Mouse (Mus musculus): ENCODE measurements around the gene Pdpk1.

Pdpk1 gene

DNA sequence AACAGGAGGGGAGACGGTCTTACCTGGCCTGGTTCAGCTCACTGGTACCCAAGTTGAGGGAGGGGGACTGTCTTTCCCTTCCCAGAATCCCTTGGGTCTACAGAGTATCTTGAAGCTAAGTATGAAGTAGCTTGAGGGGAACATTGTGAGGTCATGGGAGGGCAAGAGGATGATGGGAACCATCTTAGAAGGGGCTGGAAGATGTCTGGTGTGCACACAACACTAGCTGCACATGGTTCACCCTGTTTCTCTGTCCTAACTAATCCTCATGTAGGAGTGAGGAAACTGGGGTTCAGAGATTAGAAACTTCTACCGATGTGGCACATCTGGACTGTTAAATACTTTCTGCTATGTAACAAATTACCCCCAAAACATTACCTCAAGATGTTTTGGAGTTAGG, at the start of gene Pdpk1:
Gene Pdpk1 (minus strand): TSS at position 101 of the 400 bp plus-strand sequence.
- no peak for DNase-seq

DNA sequence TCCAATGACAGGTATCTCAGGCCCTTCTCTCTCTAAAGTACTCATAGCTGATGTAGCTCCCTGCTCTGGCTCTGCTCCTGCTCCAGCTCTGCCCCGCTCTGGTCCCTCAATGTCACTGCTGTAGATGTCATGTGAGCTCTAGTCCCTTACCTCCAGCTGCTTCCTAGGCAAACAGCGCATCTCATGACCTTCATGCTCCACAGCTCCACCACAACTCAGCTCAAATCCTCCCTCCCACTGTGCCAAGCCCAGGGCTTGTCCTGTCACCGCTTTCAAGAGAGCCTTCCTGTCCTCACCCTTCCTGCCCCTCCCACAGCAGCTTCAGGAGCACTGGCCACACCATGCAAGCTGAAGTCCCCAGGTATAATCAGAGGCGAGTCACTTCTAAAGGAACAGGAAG, 49.0 kb upstream of the Pdpk1 start:
- peak; percentile 35 to 37 for DNase-seq

DNA sequence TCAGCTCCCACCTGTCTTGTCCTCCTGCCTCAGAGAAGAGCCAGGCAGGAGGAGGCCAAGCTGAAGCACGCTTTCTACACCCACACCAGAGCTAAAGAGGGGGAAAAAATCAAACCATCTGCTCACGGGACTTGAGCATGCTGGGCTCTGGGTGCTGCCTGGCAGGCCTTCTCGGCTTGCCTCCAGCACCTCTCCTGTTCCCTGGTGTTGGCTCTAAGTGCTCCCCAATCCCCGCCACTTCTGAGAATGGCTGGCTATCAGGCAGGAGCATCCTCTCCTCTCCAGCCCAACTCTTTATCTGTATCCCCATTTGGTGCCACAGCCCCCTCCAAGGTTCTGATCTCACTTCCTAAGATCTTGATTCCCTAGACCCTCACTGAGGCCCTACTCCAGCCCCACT, 48.5 kb upstream of the Pdpk1 start:
- peak; percentile 45 to 56 for DNase-seq

DNA sequence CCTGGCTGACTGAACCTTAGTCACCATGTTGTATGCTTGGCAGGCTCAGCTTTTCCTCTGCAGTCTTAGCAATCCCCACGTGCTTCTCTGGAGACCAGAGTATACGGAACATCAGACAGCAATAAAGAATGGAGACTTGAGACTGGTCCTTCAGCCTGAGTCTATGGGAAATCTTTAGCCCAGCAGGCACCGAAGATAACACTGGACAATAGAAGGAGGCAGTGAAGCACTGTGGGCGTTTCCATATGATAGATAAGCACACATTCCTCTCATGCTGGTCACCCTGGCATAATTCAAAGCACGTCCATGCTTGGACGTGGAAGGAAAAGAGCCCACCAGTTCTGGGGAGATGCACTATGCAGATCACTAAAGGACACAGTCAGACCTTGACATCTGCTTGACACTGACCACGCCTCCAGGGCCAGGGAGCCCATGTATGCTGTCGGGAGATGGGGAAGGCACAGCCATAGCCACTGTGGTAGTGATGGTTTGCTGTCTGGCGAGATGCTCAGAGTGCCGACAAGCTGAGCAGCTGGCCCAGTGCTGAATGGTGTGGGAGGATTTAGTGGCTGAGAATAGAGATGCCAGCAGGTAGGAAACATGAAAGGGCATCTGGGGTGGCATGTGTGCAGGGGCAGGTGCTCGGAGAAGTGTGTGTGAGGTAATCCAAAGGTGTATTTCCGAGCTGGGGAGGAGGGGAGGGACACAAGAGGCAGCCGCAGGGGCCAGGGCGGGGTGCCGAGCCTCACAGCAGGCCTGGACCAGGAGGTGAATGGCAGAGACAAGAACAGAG, 46.5 kb upstream of the Pdpk1 start:
- DNase-seq, result peak in 1 of 2 experiments; percentile 18

DNA sequence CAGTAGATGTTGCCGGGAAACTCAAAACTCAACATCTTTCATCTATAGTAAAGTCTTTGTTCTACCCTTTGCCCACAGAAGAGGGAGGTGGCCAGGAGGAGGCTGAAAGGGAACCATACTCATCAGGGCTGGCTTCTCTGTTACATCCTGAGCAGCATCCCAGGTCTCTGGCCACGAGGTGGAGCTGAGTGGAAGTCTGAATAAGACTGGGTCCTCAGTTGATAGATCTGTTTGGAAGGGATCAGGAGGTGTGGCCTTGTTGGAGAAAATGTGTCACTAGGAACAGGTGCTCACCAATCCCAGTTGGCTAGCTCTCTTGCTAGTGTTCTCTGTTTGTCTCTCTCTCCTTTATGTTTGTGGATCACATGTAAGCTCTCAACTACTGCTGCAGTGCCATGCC, 44.6 kb upstream of the Pdpk1 start:
- DNase-seq, result no peak

DNA sequence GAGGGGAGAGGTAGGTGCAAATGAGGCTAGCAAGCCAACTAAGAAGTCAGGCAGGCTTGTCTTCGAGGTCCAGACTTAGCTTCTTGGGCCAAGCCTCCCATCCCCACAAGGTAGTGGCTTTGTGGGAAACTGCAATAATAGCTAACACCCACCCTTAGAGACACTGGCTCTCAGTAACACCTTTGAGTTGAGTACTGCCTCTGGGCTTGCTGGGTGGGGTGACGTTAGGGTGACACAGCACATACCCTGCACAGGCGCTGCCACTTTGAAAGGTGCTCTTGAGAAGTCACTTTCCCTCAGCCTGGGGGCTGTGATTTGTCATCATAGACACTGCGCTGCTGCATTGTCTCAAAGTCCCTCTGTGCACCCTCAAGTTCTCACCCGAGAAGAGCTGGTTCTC, 43.0 kb upstream of the Pdpk1 start:
- no peak for DNase-seq

DNA sequence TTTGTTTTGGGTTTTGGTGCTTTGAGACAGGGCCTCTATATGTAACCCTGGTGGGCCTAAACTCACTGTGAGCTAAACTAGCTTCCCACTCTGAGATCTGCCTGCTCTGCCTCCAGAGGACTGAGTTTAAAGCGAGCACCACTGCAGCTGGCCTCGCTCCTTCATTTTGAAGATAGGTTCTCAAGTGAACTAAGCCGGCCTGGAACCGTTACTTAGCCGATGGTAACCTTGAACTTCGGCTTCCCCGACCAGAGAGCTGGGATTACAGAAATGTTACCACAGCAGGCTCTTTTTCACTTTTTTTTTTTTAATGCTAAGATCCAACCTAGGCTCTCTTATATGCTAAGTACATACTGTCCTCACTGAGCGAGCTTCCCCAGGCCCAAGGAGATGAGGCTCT, 42.5 kb upstream of the Pdpk1 start:
- no peak for DNase-seq

DNA sequence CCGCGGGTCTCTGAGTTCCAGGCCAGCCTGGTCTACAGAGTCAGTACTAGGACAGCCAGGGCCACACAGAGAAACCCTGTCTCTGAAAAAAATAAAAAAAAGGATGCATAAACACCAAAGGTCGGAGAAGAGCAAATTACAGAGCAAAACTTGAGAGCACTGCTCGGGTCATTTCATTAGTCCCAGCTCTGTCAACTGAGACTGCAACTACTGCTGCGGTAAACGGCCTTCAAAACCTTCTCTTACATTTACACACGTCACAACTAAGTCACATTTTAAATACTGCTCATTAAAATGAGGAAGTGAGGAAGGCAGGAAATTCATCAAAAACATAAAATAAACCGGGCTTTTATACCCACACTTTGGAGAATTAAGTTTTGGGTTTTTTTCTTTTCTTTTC, 42.1 kb upstream of the Pdpk1 start:
- no peak for DNase-seq

DNA sequence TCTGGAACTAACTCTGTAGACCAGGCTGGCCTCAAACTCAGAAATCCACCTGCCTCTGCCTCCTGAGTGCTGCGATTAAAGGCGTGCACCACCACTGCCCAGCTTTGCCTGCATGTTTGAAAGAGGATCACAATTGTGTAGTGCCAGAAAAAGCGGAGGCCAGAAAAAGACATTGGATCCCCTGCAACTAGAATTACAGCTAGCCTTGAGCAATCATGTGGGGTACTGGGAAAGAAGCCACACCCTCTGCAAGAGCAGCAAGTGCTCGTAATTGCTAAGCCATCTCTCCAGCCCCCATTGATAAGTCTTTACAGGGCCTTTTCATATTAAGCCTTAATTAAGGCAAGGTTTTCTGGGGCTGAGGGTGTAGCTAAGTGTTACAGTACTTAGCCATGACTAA, 40.8 kb upstream of the Pdpk1 start:
- no peak for DNase-seq

DNA sequence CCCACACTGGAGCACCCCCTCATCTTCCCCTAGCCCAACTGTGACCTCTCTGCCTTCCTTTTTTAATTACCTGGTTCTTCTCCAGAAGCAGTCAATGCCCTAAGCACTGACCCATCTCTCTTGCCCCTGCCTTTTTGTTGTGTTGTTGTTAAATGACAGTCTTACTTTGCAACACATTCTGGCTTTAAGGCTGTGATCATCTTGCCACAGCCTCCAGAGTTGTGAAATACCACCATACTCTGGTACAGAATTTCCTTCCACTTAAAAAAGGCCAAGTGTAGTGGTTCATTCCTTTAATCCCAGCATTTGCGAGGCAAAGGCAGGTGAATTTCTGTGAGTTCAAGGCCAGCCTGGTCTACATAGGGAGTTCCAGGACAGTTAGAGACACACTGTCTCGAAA, 40.2 kb upstream of the Pdpk1 start:
- DNase-seq, result no peak

DNA sequence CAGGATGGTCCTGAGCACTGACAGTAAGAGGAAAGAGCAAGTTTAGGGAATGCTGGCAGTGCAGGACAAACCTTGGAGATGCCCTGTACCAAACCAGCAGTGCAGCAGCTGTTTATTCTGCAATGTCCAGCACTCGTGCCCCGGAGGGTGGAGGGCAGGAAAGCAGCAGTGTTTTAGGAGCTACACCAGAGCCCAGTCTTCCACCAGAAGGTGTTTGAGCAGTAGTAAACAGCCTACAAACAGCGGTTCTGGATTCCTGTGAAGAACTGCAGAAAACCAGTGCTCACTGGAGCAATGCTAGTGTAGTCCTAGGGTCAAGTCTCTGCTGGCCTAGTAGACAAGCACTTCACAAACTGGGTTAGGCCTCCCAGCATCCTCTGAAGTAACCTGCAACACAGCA, 23.5 kb upstream of the Pdpk1 start:
- DNase-seq, result no peak

DNA sequence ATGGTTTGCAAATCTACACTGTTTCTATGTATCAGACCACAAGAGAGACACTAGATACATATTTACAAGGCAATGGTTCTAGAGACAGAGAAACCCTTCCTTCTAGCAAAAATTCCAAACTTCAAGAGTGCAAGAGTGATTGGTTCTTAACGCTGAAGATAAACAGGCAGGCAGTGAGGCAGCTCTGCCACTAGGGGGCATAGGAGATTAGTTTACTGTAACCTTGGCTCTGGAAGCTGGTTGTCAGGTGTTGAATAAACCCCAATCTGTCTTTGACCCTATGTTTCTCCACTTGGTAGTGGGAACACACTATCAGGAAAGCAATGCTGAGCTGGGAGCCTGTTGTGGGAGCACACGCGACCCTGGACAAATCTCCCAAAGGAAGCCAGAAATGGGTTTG, 22.7 kb upstream of the Pdpk1 start:
- DNase-seq, result peak; percentile 87 to 94

DNA sequence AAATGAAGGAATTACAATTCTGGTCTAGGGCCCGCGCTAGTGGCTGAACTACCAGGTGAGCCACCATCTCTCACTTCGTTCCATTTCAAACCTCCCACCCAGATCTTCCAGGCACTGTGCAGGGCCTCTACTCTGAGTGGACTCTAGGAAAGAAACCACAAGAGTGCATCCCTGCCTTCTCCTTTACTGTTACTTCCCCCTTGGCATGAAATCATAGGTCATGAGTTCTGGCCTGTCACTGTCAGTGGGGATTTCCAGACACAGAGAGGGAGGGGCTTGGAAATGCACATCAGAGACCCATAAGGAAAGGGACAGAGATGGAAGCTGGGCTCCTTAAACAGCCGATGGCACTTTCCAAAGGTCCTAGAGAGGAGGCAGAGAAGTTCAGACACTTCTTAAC, 21.0 kb upstream of the Pdpk1 start:
- DNase-seq, result no peak

DNA sequence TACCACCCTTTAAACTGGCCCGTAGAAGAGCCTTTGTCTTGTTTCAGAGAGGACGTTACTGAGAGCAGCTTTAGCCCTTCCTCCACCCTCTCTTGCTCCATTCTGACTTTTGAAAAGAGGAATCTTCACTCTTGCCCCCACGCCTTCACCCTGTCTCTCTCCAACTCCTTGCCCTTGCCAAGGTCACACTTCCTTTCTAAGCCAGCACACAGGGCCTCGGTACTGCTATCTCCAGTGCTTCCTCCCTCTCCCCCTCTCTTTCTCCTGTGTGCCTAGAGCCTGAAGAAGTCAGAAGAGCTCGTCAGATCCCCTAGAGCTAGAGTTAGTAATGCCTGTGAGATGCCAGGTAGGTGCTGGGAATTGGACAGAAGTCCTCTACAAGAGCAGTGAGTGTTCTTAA, 20.0 kb upstream of the Pdpk1 start:
- no peak for DNase-seq

DNA sequence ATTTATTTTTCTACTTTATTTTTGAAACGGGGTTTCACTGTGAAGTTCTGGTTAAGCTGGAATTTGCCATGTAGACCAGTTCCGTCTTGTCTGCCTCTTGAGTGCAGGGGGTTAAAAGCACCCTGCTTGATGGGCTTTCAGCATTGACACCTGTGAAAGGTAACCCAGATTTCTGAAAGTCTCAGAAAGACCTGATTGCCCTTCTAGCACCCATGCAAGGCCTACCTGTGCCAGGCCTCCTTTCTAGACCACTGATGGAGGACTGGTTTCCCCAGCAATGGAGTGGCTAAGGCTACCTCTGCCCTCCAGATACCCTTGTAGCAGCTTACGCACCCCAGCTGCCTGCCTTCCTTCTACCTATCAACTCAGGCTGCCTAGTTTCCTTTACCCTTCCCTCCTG, 19.4 kb upstream of the Pdpk1 start:
- DNase-seq, result no peak

DNA sequence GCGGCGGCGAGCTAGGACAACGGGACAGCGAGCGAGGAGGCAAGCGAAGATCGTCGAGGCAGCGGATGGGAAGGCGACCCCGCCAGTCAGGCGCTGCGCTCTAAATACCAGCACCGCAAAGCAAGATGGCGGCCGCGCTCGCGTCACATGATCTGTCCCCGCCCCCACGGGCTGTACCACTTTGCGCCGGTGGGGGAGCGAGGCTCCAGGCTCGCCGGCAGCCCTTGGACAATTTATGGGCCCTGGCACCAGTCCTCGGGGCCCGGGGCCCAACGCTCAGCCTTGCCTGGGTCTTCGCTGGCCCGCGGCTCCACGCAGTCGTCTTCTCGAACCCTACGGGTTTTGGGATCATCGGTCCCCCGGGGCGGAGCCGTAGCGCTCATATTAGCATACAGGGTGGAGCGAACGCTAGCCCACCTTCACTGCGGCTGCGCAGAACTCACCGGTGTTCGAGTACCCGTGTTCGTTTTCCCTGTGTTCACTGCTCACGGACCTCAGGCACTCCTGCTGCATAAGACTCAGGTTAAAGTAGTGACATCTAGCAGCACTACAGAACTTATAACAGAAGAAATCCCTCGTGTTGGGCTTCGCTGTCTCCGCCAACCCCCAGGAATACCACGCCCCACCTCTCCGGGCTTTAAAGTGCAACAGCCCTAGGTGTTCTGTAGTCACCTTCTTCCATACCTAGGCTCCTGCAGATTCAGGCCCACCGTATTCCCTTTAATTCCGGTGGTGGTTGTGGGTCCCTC, 18.8 kb upstream of the Pdpk1 start, which contains the start of gene Atp6v0c:
Gene Atp6v0c (minus strand): TSS at position 386 of the 749 bp plus-strand sequence.
- peak; percentile 98 for DNase-seq

DNA sequence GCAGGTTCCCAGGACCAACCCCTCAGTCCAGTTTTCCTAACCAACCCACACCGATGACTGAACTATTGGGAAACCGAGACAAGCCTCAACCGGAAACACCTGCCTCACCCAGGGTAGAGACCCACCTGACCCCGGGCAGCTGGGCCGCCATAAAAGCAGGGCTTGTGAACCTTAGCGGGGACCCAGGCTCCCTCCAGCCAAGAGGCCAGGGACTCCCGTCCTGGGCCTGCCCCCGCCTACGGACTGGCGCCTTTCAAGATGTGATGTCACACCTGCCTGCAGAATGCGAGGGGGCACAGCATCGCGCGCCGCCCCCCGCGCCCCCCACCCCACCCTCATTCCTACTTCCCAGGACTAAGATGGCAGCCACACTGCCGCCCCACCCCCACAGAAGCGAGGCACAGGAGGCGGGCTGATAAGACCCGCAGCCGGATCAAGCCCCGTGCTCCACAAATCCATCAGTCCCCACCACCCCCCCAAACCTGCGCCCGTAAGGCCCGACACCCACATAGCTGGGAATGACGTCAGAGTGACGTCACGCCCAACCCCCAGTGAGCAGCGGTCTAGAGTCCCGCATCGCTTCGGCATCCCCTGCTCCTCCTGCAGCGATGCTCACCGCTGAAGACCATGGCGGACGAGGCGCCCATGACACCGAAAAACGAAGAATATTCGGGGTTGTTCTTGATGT, 18.0 kb upstream of the Pdpk1 start:
- DNase-seq, result peak; percentile 85 to 87

DNA sequence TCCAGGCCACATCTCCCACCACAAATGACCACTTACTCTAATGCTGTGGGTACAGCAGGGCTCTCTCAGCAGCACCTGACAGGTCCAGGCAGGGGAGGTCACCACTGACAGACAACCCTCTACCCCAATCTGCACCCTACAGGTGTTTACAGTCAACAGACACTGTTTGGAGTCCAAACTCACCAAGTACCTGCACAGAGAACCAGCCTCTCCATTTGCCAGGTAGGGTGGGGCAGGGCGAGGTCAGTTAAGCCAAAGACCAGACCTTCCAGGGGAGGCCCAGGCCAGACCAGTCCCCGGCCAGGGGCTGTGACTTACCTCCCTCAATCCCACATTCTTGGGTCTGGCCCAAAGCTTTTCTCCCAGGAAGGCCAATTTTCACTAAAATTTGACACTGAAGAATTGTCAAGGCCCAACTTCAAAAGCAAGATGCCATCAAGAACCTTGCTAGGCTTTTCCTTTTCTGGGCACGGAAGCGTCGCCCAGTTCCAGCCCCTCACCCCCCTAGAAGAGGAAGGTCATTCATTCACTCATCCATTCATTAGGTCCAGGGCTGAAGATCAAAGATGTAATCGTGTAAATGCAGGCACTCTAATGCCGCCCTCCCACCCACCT, 17.3 kb upstream of the Pdpk1 start:
- DNase-seq, result no peak

DNA sequence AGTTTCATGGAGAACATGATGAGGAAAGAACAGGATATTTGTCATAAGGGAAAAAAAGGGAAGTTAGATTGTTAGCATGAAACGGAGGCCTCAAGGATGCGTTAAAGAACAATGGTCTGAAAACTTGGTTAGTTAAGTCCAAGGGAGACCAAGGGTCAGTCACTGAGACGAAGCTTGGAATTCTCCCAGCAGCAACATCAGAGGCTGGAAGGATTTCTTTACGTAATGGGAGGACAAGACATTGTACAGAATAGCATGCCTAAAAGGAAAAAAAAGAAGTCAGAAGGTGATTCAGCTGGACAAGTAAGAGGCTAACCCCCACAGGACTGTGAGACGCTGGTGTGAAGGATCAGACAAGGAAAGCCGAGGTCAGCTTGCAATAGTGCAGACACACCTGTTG, 16.4 kb upstream of the Pdpk1 start:
- DNase-seq, result no peak

DNA sequence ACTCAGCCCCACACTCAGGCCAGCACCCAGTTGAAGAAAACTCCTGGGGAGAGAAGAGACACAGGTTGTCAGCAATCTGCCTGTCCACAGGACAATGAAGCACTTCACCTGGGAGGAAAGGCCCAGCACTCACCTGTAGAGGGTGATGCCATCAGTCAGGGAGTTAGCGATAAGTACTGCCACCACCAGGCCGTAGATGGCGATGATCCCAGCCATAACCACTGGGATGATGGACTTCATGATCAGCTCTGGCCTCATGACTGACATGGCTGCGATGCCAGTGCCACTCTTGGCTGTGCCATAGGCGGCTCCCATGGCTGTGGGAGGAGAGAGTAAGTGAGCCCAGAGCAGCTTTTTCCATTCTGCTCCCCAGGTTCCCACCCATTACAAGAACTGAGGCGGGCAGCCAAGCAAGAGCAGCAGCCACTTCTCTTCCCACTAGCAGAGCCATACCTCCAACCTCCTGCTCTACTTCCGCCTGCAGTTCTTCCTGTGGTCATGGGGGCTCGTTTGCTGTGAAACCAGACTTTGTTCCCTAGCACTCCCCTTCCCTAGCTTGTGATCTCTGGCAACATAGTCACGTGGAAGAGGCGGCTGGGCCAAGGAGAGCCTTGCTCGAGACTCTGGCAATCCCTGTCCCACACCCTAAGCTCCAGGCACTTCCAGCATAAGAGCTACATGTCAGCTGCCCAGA, 14.0 kb upstream of the Pdpk1 start:
- DNase-seq, result no peak

DNA sequence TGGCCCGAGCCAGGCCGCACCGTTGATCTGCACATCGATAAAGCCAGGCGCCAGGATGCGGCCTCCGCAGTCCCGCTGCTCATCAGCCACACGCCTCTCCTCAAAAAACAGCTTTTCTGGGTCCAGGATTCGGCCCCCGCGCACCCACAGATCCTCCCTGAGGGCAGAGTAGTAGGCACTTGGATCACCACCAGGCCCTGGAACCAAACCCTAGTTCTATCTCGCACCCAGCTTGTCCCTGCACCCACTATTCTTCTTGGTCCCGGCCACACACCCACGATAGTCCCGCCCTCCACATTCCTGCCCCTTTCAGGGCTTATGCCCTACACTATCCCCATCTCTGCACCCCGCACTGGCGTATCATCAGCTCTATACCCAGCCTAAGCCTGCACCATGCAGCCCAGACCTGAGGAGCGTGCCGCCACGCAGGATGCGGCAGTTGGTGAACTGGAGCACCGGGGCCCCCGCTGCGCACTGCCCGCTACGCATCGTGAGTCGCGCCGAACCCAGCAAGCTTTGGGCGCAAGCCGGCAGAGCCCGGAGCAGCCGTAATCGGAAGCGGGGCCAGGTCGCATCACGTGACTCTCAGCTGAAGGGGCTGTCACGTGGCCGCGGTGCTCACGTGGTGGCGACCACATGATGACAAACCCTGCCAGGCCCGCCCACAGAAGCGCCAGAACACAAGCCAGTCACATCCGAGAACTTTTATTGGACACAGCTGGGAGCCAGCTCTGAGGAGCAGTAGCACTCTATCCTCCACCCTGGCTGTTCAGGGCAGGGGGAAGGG, 12.6 kb upstream of the Pdpk1 start, which contains the start of gene Amdhd2:
Gene Amdhd2 (minus strand): TSS at position 591 of the 787 bp plus-strand sequence.
- DNase-seq, result peak; percentile 98 to 99

Measured in cerebellum, postnatal 10 days (tissue).